ENCODE assay signal across 15 mouse cellular contexts in the genomic region with DNA sequence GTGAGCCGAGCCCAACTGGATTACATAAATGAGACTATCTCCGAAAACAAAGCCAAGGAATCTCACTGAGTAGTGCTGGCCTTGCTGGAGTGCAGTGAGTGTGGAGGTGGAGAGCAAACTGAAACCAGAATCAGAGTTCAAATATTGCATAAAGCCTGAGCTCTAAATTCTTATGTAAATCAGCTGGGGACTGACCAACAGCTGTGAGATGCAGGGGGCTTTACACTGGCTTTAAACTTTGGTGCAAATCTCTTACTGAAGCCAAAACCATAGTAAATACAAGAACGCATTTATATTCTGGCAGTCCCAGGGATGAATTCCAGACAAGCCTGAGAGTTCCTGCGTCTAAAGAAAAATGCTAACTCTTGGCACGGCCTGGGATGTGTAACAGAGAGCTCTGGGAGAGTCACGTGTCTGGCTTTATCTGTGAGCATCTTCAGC. TPM values are rescaled to one million over a fixed set of nuclear protein-coding genes. Genes with fewer than 3 reads are reported as not detected.
DNase-seq lines count a peak whose midpoint lies in the region; ATAC-seq and TF ChIP-seq lines count a peak whose summit lies in the region.
"Had no signal": no experiment of that assay in that cellular context is flagged by ENCODE, and none has a peak within 500 bp of the region (broad histone marks: within the 10 kb centered on the region; RNA-seq: fewer than 3 reads in every experiment).

No protein-coding gene starts in this region.

- DNase-seq in gastrocnemius, adult 2 months, result no peak
- no peak for DNase-seq in gastrocnemius, postnatal 10 days
- DNase-seq in liver (no peak), adipocyte (ENCODE audit: low spot score) (peak; percentile 81)
- DNase-seq in lung, postnatal 25 days (ENCODE audit: low spot score), result peak; percentile 21
- no peak for DNase-seq in adrenal gland, adult 2 months
- no peak for DNase-seq in cerebellum, adult 8-10 months
- DNase-seq: cerebellum, postnatal 10 days had no signal

- no peak overlapping the region for H3K9ac ChIP-seq in liver, embryonic 16.5 days (ENCODE audit: low read depth, low read length)
- H3K9ac ChIP-seq: embryonic facial prominence, embryonic 12.5 days; heart, embryonic 12.5 days had no signal

- H3K27me3 ChIP-seq in liver, embryonic 16.5 days (ENCODE audit: control insufficient read depth, insufficient read depth, low read depth, low read length), result no peaks in the 10 kb centered on the region
- H3K27me3 ChIP-seq: embryonic facial prominence, embryonic 12.5 days; heart, embryonic 12.5 days had no signal

- H3K4me1 ChIP-seq in liver, embryonic 16.5 days (ENCODE audit: control insufficient read depth, low read depth, low read length), result peaks cover 14% of the 10 kb centered on the region
- H3K4me1 ChIP-seq: embryonic facial prominence, embryonic 12.5 days had no signal

- H3K4me3 ChIP-seq in gastrocnemius, adult 2 months, result no peak overlapping the region
- H3K4me3 ChIP-seq in liver, embryonic 16.5 days (ENCODE audit: low read depth, low read length), result no peak overlapping the region
- H3K4me3 ChIP-seq: embryonic facial prominence, embryonic 12.5 days; heart, embryonic 12.5 days; myocyte had no signal

- no peaks in the 10 kb centered on the region for H3K9me3 ChIP-seq in liver, embryonic 16.5 days (replicated peaks; ENCODE audit: control insufficient read depth, low read length)
- H3K9me3 ChIP-seq: embryonic facial prominence, embryonic 12.5 days; G1E; heart, embryonic 12.5 days had no signal

- intact Hi-C loops in gastrocnemius, adult 2 months (cut with DNase I), result no loop called here

- 0 out of 2 replicates have a peak, but pooled peaks have one; percentile 18 for ATAC-seq in liver, embryonic 16.5 days (ENCODE audit: low read depth)

- no peak overlapping the region for H3K4me2 ChIP-seq in liver, embryonic 16.5 days (ENCODE audit: low read depth, low read length)
- H3K4me2 ChIP-seq: embryonic facial prominence, embryonic 12.5 days; heart, embryonic 12.5 days had no signal

- H3K27ac ChIP-seq in gastrocnemius, adult 2 months, result peak overlapping the region; percentile 51
- H3K27ac ChIP-seq in liver, embryonic 16.5 days (ENCODE audit: low read length), result peak overlapping the region; percentile 32; the same call in 1 of the 2 replicates
- H3K27ac ChIP-seq: embryonic facial prominence, embryonic 12.5 days had no signal

- peaks cover 3% of the 10 kb centered on the region; the same call in 1 of the 2 replicates for H3K36me3 ChIP-seq in liver, embryonic 16.5 days (ENCODE audit: control insufficient read depth, insufficient read depth)

- WGBS in liver, embryonic 16.5 days (ENCODE audit: insufficient replicate concordance), result 56% methylated on average over 6 of the region's 6 CpGs

- no peak for TF ChIP-seq CTCF in gastrocnemius, adult 2 months (IDR thresholded peaks at IDR 0.05)

RNA-seq across cellular contexts. Expression of gene Trim69, which starts 2.1 kb away (rescaled TPM):
- not detected for total RNA-seq in gastrocnemius, adult 2 months (2021)
- total RNA-seq in gastrocnemius, postnatal 10 days (2021), result not detected
- 0.05 and 0.07 TPM in 2 replicates for polyA plus RNA-seq in liver, embryonic 16.5 days (2015; fragmentation: Nextera tagmentation; extraction: Ambion mirVana)
- not detected for total RNA-seq in adrenal gland, adult 2 months (2021)
- polyA plus RNA-seq in adrenal gland, adult 2 months (2012; rRNA removed), result not detected in 2 replicates
- total RNA-seq: G1E; megakaryocyte progenitor cell, adult 5-6 weeks had no signal
- polyA plus RNA-seq: embryonic facial prominence, embryonic 12.5 days; G1E; heart, embryonic 12.5 days had no signal

RNA-seq across cellular contexts. Expression of gene B2m, which starts 10.9 kb away (rescaled TPM):
- 10 to 100 TPM; 60.6 to 85.4 TPM for total RNA-seq in gastrocnemius, adult 2 months (2021)
- total RNA-seq in gastrocnemius, postnatal 10 days (2021), result 100 to 1,000 TPM; 109 to 137 TPM
- 426 and 495 TPM in 2 replicates for polyA plus RNA-seq in liver, embryonic 16.5 days (2015; fragmentation: Nextera tagmentation; extraction: Ambion mirVana)
- total RNA-seq in adrenal gland, adult 2 months (2021), result 1,000 to 10,000 TPM; 1,021 to 1,206 TPM
- polyA plus RNA-seq in adrenal gland, adult 2 months (2012; rRNA removed), result 522 and 790 TPM in 2 replicates

RNA-seq across cellular contexts. Expression of gene Patl2, which starts 27.6 kb away (rescaled TPM):
- total RNA-seq in gastrocnemius, adult 2 months (2021), result not detected
- not detected for total RNA-seq in gastrocnemius, postnatal 10 days (2021)
- polyA plus RNA-seq in liver, embryonic 16.5 days (2015; fragmentation: Nextera tagmentation; extraction: Ambion mirVana), result 0.04 and 0.07 TPM in 2 replicates
- total RNA-seq in adrenal gland, adult 2 months (2021), result not detected
- polyA plus RNA-seq in adrenal gland, adult 2 months (2012; rRNA removed), result 0.03 TPM in 1 of 2 replicates, not detected in the other
- polyA plus RNA-seq: embryonic facial prominence, embryonic 12.5 days; heart, embryonic 12.5 days had no signal

RNA-seq across cellular contexts. Expression of gene Terb2, which starts 27.7 kb away (rescaled TPM):
- total RNA-seq in gastrocnemius, adult 2 months (2021), result not detected
- total RNA-seq in gastrocnemius, postnatal 10 days (2021), result not detected
- not detected in 2 replicates for polyA plus RNA-seq in liver, embryonic 16.5 days (2015; fragmentation: Nextera tagmentation; extraction: Ambion mirVana)
- total RNA-seq in adrenal gland, adult 2 months (2021), result not detected
- polyA plus RNA-seq in adrenal gland, adult 2 months (2012; rRNA removed), result not detected in 2 replicates
- total RNA-seq: G1E; megakaryocyte progenitor cell, adult 5-6 weeks had no signal
- polyA plus RNA-seq: embryonic facial prominence, embryonic 12.5 days; G1E; heart, embryonic 12.5 days; large intestine, adult 2 months; myocyte had no signal

RNA-seq across cellular contexts. Expression of gene Spg11, which starts 40.2 kb away (rescaled TPM):
- total RNA-seq in gastrocnemius, adult 2 months (2021), result 1 to 10 TPM; 5.7 to 6.3 TPM
- total RNA-seq in gastrocnemius, postnatal 10 days (2021), result 1 to 10 TPM; 7.6 to 8.9 TPM
- 3.2 and 3.5 TPM in 2 replicates for polyA plus RNA-seq in liver, embryonic 16.5 days (2015; fragmentation: Nextera tagmentation; extraction: Ambion mirVana)
- total RNA-seq in adrenal gland, adult 2 months (2021), result 10 to 100 TPM; 17.1 to 17.6 TPM
- polyA plus RNA-seq in adrenal gland, adult 2 months (2012; rRNA removed), result 5.4 and 6.2 TPM in 2 replicates

Comparison
In these comparisons a context has a peak if more than half of its experiments do, and no peak if none do; other contexts are left out.
1. DNase-seq: peak in adipocyte (single experiment) and lung, postnatal 25 days (single experiment); none in gastrocnemius, adult 2 months (single experiment), gastrocnemius, postnatal 10 days (single experiment), liver (single experiment), adrenal gland, adult 2 months (single experiment) and cerebellum, adult 8-10 months (single experiment).
2. RNA of gene B2m, which starts 10.9 kb away (total RNA-seq): 1,021 to 1,206 TPM in adrenal gland, adult 2 months; 109 to 137 TPM in gastrocnemius, postnatal 10 days and 60.6 to 85.4 TPM in gastrocnemius, adult 2 months; every median in the first group is over 4 times any median in the second.